Mouse (Mus musculus): ENCODE measurements around the gene Dolpp1.
A peak's percentile ranks its signal among the peaks of the same experiment; 100 is the strongest.

Dolpp1 gene

DNA sequence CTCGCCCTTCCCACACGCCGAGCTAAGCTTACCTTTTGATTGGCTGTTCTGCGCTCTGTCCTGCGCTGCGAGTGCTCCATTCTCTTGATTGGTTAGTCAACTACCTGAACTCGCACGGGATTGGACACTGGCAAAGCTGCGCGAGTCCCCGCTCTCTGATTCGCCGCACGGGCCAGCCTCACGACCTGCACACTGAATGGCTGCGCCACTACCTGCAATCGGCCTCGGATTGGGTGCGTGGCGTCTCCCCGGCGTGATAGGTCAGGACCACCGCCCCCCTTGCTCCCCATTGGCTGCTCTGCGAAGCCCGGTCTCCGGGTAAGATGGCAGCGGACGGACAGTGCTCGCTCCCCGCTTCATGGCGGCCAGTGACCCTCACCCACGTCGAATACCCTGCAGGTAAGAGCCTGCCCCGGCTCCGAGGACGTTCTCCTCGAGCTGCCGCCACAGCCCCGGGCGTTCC is at the start of gene Dolpp1:
Gene Dolpp1 (plus strand): TSS at position 141 of the 463 bp plus-strand sequence.
- peak; percentile 99 for DNase-seq (ENCODE audit: low read depth)

DNA sequence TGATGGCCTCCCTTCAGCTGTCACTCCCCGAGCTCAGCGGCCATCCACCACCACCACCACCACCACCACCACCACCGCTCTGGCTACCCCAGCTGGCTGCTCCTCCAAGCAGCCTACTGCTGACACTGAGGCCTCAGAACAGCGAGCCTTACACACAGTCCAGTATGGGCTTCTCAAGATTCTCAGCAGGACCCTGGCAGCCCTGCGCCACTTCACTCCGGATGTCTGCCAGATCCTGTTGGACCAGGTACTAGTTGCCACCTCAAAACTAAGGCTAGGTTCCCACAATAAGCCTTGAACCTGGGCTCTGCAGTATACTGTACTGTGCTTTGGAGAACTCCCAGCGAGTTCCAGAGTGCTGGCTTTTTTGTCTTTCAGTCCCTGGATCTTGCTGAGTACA is 49.5 kb upstream of the Dolpp1 start:
- DNase-seq (ENCODE audit: low read depth) = no peak

DNA sequence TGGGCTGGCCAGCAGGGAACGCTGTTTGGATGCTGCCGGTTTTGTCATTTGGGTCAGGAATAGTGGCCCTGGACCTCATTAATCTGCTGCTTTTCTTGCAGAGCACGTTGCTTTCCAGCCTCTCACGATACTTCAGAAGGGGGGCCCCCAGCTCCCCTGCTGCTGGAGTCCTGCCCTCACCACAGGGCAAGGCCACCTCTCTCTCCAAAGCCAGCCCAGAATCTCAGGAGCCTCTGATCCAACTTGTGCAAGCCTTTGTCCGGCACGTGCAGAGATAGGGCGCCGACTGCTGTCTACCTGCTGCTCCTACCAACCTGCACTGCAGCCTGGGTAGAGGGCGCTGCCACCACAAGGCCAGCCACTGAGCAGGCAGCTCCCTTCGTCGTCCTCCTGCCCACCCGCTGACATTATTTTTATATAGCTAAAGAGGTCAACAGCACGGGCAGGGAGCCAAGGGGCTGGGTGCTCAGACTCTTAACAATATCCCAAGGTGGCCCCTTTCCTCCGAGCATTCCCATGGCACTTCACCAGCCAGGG is 48.4 kb upstream of the Dolpp1 start:
- no peak for DNase-seq (ENCODE audit: low read depth)

DNA sequence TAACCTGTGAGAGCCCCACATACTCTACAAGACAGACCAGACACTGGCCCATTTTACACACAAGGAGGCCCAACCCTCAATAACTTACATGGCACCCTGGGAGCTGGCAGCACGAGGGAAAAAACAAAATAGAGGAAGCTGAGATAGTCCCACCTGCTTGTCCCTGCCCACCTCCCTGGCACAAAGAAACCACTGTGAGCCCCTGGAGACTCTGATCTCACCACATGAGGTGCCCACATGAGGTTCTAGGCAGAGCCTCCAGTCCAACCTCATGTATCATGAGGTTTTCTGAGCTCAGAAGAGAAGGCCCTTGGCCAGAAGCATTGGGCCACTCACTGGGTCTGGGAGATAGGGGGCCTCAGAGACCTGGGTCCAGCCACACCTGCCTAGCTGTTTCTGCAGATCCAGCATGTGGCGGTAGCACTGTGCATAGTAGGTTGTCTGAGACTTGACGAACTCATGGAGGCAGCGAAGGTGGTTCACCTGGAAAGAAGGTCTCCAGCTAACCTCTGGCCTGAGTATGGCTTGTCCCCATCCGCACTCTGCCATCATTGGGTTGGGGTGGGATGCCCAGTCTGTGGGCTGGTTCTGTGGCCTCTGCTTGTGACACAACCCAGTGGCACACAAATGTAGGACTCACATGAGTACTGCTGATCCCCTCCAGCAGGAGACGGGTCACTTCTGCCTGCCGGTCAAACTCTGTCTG is 45.9 kb upstream of the Dolpp1 start:
- no peak for DNase-seq (ENCODE audit: low read depth)

DNA sequence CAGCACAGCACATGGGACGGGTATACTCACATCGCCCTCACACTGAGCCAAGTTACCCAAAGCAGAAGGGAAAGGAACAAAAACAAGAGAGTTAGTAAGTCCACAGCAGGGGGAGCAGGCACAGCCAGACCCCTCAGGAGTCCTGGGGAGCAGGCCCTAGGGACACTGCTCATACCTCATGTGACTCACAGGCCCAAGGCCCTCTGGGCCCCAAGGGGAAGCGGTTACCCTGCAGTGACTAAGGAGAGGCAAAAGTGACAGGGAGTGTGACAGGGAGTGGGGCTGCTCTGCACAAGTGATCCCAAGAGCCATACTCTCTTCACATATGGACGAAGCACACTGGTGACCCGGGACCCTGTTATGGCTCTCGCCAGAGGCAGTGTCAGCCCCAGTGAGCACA is 42.9 kb upstream of the Dolpp1 start:
- DNase-seq (ENCODE audit: low read depth) = no peak

DNA sequence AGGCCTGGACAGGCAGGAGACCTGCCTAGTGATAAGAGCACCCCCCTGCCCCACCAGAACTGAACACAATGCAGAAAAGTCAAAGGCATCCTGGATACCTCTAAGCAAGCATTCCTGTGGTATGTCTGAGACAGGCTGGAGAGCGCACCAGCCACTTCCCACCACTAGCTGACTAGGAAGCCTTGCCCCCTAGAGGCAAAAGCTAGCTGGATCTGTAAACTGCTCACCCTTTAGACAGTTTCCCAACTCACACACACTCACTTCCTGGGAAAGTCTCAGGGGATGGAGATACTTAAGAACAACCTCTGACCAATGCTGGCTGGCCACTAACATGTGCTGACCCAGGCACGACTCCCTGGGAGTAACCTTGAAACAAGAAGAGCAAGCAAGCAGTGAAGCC is 40.9 kb upstream of the Dolpp1 start:
- peak; percentile 43 for DNase-seq (ENCODE audit: low read depth)

DNA sequence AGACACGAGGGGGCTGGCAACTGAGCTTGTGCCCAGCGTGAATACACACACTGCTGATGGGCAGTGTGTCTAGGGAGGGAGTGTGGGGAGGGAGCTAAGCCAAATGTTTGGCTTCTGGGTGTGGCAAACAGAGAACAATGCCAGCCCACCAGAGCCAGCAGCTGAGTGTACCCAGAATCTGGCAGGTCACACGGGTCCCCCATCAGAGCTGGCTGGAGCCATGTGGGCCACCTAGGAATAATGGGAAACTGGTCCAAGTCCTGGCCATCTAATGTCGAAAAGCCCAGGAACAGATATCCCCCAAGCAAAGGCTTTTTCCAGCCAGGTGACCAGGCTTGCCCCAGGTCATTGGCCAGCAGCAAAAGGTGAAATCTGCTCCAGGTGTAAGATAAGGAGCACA is 36.2 kb upstream of the Dolpp1 start:
- no peak for DNase-seq (ENCODE audit: low read depth)

DNA sequence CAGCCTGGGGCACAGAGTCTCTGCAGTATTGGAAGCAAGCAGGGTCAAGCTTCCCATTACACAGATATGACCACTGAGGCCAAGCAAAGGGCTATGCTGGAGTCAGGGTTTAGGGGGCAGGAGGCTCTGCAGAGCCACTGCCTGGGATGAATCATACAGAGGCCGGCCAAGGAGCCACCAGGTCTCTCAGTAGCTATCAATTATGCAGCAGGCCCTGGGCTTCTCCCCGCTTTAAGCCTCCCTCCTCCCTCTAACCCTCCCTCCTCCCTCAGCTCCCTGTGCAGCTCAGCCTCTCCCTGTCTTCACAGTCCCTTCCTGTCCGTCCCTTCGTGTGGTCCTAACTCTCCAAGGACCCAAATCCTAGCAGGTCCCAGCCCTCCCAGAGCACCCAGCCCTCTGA is 35.8 kb upstream of the Dolpp1 start:
- no peak for DNase-seq (ENCODE audit: low read depth)

DNA sequence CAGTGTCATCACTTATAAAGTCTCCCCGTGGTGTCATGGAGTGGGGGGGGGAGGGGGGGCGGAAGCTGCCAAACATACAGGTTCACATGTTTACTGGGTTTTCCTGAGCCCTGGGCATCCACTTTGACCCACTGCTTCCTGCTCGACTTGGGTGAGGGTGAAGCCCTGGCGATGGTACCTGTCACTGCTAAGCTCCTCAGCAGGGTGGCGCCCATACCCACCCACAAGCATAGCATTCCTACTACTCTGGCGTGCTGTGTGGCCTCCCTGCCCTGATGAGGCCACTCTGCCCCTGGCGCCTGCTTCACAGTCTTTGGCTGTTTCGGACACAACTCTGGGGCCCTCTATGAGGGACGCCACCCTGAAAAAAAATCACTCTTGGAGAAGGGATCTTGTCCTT is 35.1 kb upstream of the Dolpp1 start:
- no peak for DNase-seq (ENCODE audit: low read depth)

DNA sequence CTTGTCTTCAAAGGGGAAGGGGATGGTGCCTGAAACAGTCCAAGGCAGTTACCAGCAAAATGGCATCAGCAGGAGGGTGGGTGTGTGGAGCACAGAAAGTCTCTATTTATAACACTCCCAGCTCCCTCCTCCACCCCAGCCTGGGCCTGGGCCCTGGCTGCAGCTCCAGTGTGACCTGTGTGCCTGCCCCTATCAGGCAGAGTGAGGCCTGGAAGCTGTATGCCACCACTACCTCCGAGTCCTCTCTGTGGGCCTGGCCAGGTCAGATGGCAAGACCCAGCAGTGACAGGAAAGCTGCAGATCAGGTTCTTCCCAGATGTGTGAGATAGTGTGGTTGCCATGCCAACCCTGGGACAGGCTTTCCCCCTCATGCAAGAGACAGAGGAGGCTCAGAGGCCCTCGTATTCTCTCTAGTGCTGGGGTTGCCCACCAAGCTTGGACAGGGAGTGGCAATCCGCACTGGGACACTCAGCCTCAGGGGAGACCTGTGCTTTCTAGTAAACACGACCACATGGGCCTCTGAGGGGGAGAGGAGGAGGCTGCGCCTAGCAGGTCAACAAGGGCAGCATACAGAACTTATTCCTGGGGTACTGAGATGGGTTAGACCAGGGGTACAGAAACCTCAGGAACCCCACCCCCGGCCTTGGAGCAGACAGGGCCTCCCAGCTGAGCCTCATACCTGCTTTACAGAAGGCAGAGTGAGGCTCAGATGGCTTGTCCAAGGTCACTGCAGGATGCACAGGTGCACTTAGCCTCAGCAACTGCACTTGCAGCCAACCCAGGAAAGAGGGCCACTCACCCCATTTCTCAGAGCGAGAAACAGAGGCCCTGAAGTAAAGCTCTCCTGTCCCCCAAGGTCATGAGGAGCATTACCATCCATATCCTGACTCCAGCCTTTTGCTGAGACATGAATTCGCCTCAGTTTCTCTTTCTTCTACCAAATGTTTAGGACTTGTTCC is 34.2 kb upstream of the Dolpp1 start:
- no peak for DNase-seq (ENCODE audit: low read depth)

DNA sequence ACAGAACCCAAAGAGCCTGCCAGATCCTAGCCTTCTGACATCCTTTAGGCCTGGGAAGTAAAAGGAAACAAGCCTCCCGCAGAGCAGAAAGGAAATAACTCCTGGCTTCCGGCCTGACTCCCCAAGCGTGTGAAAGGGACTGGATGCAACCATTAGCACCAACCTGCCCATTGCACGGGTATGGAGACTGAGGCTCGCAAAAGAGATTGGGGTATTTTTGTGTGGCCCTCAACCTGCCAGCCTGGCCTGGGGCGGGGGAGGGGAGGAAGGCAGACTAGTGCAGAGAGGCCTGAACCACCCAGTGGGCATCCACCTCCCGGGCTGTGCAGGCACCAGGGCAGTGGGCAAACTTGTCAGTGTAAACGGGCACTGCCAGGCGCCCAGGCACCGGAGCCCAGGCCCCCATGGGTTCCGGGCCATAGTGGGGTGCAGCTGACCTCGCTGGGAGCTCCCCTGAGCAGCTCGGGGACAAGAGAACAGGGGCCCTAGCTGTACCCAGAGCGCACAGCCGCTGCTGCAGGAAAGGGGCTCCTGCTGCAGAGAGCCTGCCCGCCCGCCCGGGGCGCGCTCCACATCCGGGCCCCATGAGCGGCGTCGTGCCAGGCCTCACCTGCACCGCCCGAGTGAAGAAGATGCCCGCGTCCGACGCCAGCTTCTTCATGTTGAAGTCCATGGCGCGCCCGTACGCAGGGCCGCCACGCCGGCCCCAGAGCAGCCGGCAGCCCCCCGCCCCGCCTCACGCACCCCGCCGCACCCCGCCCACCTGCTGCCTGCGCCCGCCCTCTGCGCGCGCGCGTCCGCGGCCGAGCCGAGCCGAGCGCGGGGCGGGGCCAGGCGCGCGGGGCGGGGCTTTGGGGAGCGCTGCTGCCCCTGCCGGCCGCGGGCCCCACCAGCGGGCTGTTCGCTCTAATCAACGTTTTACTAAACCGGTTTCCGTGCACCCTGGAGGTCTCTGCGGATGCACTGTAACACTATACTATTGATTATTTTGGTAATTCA is 33.2 kb upstream of the Dolpp1 start, which contains the start of gene Sh3glb2:
Gene Sh3glb2 (minus strand): TSS at position 805 of the 999 bp plus-strand sequence.
- DNase-seq (ENCODE audit: low read depth) = peak; percentile 63

DNA sequence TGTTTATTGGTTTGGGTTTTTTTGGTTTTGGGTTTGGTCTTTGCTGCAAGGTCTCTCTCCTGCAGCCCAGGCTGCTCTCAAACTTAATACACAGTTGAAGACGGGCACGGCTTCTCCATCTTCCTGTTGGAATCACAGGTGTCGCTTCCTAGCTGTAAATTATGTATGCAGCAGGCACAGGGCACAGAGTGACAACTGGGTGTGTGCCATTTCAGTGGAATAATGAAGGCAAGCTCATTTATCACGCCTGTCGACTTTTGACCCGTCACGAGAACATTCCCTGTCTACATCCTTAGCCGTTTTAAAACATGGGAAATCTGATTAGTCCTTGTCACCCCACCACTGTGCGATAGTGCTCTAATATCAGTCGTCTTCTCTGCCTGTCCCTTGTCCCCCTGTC is 31.4 kb upstream of the Dolpp1 start:
- no peak for DNase-seq (ENCODE audit: low read depth)

DNA sequence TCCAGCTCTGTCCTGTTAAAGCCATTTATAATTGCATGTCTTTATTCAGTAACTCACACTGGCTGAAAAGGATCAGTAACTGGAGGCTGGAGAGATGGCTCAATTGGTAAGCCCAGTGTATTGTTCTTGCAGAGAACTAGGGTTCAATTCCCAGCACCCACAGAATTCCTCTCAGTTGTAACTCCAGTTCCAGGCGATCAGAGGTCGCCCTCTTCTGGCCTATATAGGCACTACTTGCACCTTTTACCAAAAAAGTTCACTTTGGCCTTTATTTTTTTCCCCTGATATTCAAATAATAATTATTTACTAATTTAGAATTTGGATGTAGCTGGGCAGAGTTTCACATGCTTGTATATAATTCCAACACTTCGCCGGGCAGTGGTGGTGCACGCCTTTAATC is 29.2 kb upstream of the Dolpp1 start:
- peak; percentile 52 for DNase-seq (ENCODE audit: low read depth)

DNA sequence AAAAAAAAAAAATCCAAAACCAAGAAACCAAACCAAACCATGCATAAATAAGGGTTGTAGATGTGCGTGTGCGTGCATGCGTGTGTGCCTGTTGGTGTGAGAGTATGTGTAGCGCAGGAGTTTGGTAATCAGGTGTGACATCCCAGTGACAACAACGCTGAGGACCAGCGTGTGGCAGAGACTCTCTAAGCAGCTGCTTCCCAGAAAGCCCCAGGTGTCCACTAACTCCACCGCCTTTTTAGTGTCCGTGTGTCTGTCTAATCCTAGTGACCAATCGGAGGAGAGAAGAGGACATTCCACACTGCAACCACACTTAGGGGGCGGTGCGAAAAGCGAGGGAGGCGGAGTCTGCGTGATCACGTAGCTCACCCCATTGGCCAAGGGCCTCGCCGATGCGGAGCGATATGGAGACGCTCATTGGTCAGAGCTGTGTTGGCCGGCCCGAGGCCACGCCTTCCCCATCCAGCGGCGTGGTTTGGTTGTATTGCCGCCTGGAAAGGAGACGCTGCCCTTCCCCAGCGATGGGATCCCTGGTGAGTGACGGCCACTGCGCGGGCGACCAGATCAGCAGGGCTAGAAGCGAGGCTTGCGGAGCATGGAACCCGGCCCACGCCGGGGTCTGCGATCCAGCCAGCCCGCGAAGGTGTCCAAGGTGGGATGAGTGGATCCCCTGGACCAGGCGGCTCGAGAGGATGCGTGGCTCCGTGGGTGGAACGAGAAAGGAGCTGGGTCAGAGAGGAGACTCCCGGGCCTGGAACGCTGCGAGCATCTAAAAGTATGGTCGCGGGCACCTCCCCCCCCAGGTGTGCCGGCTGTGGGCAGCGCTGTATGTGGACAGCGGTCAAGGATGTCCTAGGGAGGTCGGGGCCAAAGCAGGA is 28.0 kb upstream of the Dolpp1 start, which contains the start of gene Miga2:
Gene Miga2 (plus strand): TSS at position 461 of the 878 bp plus-strand sequence.
- DNase-seq (ENCODE audit: low read depth) = peak; percentile 99

DNA sequence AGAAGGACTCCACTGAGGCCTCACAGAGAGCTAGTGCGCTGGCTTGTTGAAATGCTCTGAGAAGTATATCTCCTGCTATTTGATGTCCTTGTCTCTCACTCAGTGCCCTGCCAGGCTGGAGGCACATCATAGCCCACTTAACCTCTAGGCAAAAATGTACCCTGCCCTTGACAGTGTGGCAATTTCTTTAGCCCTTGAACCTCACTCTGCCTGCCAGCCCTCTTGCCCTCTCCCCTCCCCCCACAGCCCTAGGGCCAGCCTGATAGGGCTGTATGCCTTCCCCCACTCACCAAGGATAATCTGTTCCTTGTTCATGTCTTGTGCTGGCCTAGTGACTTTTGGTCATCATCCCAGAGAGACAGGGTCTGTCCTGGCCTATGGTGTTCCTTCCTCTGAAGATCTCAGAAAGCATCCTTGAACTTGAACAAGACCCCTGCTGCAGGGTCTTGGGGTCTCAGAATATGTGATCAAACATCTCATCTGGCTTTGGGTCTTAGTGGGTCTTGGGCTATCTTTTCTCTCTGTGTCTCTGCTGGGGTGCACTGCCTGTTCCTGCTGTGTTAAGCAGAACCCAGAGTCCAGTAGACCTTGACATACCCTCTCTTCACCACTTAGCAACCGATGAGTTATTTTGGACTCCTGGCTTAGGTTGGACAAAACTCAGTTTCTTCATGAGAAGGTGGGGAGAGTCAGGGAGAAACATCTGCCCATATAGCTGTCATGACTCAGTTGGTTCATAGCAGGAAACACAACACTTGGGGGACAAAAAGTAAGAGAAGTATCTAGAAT is 26.6 kb upstream of the Dolpp1 start:
- no peak for DNase-seq (ENCODE audit: low read depth)

DNA sequence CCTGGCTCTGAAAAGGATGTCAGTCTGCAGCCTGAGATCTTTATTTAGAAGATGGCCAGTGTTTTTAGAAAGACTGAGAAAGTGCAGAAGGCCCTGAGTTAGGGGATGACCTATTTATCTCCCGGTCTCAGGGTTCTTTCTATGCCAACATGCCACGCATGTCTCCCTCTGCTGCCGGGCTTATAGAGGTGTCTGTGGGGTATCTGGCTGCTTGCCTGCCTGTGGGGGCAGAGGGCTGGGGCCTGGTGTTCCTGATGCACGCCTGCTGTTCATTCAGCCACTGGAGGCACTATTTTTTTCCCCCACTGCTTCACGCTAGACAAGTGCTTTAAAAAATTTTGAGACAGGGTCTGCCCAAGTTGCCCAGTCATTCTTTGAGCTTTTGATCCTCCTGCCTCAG is 25.9 kb upstream of the Dolpp1 start:
- DNase-seq (ENCODE audit: low read depth) = no peak

DNA sequence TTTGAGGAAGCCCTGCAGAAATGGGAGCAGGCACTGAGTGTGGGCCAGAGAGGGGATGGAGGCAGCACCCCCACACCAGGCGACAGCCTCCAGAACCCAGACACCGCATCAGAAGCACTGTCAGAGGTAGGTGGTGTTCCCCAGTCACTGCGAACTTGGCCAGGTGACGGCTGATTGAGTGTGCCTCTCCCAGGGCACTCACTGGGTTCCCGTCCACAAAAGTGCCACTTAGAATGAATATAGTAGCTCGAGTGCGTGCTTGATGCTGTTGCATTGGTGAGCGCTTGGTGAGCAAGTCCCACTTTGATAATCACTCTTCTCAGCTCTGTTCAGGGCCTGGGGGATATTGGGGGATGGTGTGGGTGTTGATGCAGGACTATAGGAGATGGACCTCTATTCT is 20.5 kb upstream of the Dolpp1 start:
- DNase-seq (ENCODE audit: low read depth) = no peak

DNA sequence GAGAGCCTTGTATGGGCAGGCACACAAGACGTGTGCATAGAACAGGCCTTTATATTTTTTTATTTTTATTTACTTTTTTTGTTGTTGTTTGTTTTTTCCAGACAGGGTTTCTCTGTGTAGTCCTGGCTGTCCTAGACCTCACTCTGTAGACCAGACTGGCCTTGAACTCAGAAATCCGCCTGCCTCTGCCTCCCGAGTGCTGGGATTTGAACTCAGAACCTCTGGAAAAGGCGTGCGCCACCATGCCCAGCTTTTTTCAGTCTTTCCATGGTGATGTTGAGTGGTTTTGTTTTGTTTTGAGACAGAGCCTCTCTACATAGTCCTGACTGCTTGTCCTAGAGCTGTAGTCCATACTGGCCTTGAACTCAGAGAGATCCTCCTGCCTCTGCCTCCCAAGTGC is 19.3 kb upstream of the Dolpp1 start:
- DNase-seq (ENCODE audit: low read depth) = no peak

DNA sequence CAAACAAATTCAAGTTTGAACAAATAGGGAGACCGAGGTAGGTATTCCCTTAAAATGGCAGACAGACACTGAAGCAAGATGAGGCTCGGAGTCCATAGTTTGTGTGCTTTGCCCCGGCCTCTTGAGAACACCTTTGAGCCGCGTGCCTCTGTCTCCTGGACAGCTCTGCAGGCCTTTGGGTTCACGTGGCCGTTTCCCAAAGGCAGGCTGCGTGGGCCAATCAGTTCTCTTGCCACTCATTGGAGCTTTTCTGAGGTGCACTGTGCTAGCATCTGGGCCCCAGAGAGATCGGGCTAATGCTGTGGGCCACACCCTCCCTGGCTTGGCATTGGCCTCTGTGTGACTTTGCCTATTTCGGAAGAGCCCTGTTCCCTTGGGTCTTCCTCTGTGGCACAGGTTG is 16.2 kb upstream of the Dolpp1 start:
- no peak for DNase-seq (ENCODE audit: low read depth)

DNA sequence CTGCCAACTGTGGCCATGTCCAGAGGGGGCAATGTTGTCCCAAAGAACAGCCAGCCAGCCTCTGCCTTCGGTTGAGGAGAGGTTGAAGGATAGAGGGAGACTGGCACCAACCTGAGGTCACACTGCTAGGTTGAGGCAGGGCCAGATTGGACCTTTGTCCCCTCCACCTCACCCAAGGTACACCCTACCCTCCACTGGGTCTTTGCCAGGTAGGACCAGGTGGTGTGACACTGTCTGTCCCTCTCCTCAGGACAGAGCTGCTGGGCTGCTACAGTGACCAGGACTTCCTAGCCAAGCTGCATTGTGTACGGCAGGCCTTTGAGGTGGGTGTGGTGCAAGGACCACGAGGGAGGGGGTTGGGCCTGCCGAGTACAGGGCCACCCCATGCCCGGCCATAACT is 14.3 kb upstream of the Dolpp1 start:
- no peak for DNase-seq (ENCODE audit: low read depth)

All from 416B (cell line).